Mouse (Mus musculus) MEL (cell line): ENCODE results near the gene Map3k21. TPM values are rescaled to one million over a fixed set of nuclear protein-coding genes. Genes with fewer than 3 reads are reported as not detected.

ENCODE experiments used
- DNase-seq: peaks from one replicate; pipeline ENCODE4 v3.0.0; 2011; ENCODE audit warnings: low read depth, low spot score
- H3K27ac ChIP-seq: 2 replicates; pipeline ENCODE4 v1.5.1; 2012; ENCODE audit warnings: low read depth, mild to moderate bottlenecking, control low read depth, low read length, moderate library complexity; ENCODE audit not compliant: control insufficient read depth
- H3K27me3 ChIP-seq, 2 experiments: fragments of 150-350 bp in 1 of 2; sonication (generic) in 1 of 2; 2 replicates each; pipeline ENCODE4 v1.6.1; 2012; ENCODE audit warnings: low read length in 2 of 2, mild to moderate bottlenecking in 2 of 2, improper control_type of control experiment in 1 of 2, moderate library complexity in 1 of 2; ENCODE audit not compliant: insufficient read depth in 2 of 2, control insufficient read depth in 1 of 2
- H3K36me3 ChIP-seq, 2 experiments: 2 replicates each; pipeline ENCODE4 v1.6.1; 2012 to 2014; ENCODE audit warnings: low read length in 2 of 2, improper control_type of control experiment in 1 of 2, inconsistent platforms in 1 of 2, mild to moderate bottlenecking in 1 of 2; ENCODE audit not compliant: insufficient read depth in 2 of 2, control insufficient read depth in 1 of 2
- H3K4me1 ChIP-seq, 2 experiments: fragments of 150-350 bp in 1 of 2; sonication (generic) in 1 of 2; 2 replicates each; pipeline ENCODE4 v1.6.1; 2012; ENCODE audit warnings: low read length in 2 of 2, improper control_type of control experiment in 1 of 2, mild to moderate bottlenecking in 1 of 2; ENCODE audit not compliant: insufficient read depth in 2 of 2, control insufficient read depth in 1 of 2
- H3K4me3 ChIP-seq, 2 experiments: fragments of 150-350 bp in 1 of 2; sonication (generic) in 1 of 2; 2 replicates each; pipeline ENCODE4 v1.5.1; 2012; ENCODE audit warnings: low read depth in 2 of 2, low read length in 2 of 2, mild to moderate bottlenecking in 2 of 2, moderate library complexity in 2 of 2, control low read depth in 1 of 2, improper control_type of control experiment in 1 of 2; ENCODE audit not compliant: control insufficient read depth in 1 of 2, insufficient read depth in 1 of 2
- H3K79me2 ChIP-seq: 2 replicates; pipeline ENCODE4 v1.6.1; 2012; ENCODE audit warnings: mild to moderate bottlenecking, low read length, moderate library complexity; ENCODE audit not compliant: control insufficient read depth, poor library complexity, insufficient read depth
- H3K9ac ChIP-seq: 2 replicates; pipeline ENCODE4 v1.6.1; 2012; ENCODE audit warnings: low read depth, mild to moderate bottlenecking, control low read depth, low read length, moderate library complexity; ENCODE audit not compliant: control insufficient read depth, poor library complexity, severe bottlenecking
- H3K9me3 ChIP-seq: fragments of 150-350 bp; sonication (generic); replicated peaks from 2 replicates; pipeline ENCODE4 v1.6.1; 2012; ENCODE audit warnings: mild to moderate bottlenecking, low read length, improper control_type of control experiment, moderate library complexity; ENCODE audit not compliant: insufficient read depth
- CHD1 ChIP-seq: IDR thresholded peaks from 2 replicates; pipeline ENCODE4 v1.6.1; 2012; ENCODE audit warnings: low read depth, mild to moderate bottlenecking, inconsistent platforms, low read length, improper control_type of control experiment
- EP300 ChIP-seq, 2 experiments: IDR thresholded peaks; 2 replicates each; pipeline ENCODE4 v1.6.1; 2011; ENCODE audit warnings: improper control_type of control experiment in 2 of 2, low read length in 2 of 2, low read depth in 1 of 2, mild to moderate bottlenecking in 1 of 2
- HCFC1 ChIP-seq: IDR thresholded peaks from 2 replicates; pipeline ENCODE4 v1.6.1; 2012; ENCODE audit warnings: low read depth, mild to moderate bottlenecking, inconsistent platforms, low read length, improper control_type of control experiment, moderate library complexity
- JUND ChIP-seq: IDR thresholded peaks from 2 replicates; pipeline ENCODE4 v1.6.1; 2011; ENCODE audit warnings: low read depth, mild to moderate bottlenecking, improper control_type of control experiment, low read length
- KAT2A ChIP-seq: conservative IDR thresholded peaks from 2 replicates; pipeline ENCODE4 v1.6.1; 2012; ENCODE audit warnings: low read depth, low read length, improper control_type of control experiment, inconsistent platforms
- MAFK ChIP-seq: IDR thresholded peaks from 2 replicates; pipeline ENCODE4 v1.6.1; 2011; ENCODE audit warnings: low read depth, mild to moderate bottlenecking, low read length, improper control_type of control experiment, borderline replicate concordance
- MAX ChIP-seq: IDR thresholded peaks from 2 replicates; pipeline ENCODE4 v1.6.1; 2011; ENCODE audit warnings: low read length, improper control_type of control experiment
- MXI1 ChIP-seq: IDR thresholded peaks from 2 replicates; pipeline ENCODE4 v1.6.1; 2011; ENCODE audit warnings: mild to moderate bottlenecking, low read depth, low read length, improper control_type of control experiment
- MYB ChIP-seq: IDR thresholded peaks from 2 replicates; pipeline ENCODE4 v1.6.1; 2011; ENCODE audit warnings: mild to moderate bottlenecking, low read depth, low read length, improper control_type of control experiment
- NELFE ChIP-seq: IDR thresholded peaks from 2 replicates; pipeline ENCODE4 v1.6.1; 2011; ENCODE audit warnings: low read depth, low read length, improper control_type of control experiment
- NRF1 ChIP-seq: IDR thresholded peaks from 2 replicates; pipeline ENCODE4 v1.6.1; 2014; ENCODE audit warnings: low read depth, mild to moderate bottlenecking, inconsistent platforms, low read length, improper control_type of control experiment, moderate library complexity; ENCODE audit not compliant: poor library complexity, insufficient read depth, severe bottlenecking
- POLR2AphosphoS5 ChIP-seq: IDR thresholded peaks from 2 replicates; pipeline ENCODE4 v1.6.1; 2012; ENCODE audit warnings: low read depth, borderline replicate concordance, mild to moderate bottlenecking, inconsistent platforms, low read length, moderate library complexity, mixed read lengths
- RAD21 ChIP-seq: IDR thresholded peaks from 2 replicates; pipeline ENCODE4 v1.6.1; 2011; ENCODE audit warnings: mild to moderate bottlenecking, low read depth, low read length, improper control_type of control experiment
- RCOR1 ChIP-seq: IDR thresholded peaks from 2 replicates; pipeline ENCODE4 v1.6.1; 2012; ENCODE audit warnings: low read depth, mild to moderate bottlenecking, inconsistent platforms, low read length, improper control_type of control experiment
- USF1 ChIP-seq: IDR thresholded peaks from 2 replicates; pipeline ENCODE4 v1.6.1; 2014; ENCODE audit warnings: low read depth, mild to moderate bottlenecking, inconsistent platforms, low read length, improper control_type of control experiment, moderate library complexity
- USF2 ChIP-seq, 2 experiments: IDR thresholded peaks; 2 replicates each; pipeline ENCODE4 v1.6.1; 2011 to 2012; ENCODE audit warnings: improper control_type of control experiment in 2 of 2, low read length in 2 of 2, borderline replicate concordance in 1 of 2, inconsistent platforms in 1 of 2, low read depth in 1 of 2, mild to moderate bottlenecking in 1 of 2; ENCODE audit not compliant: insufficient read depth in 1 of 2
- ZKSCAN1 ChIP-seq: IDR thresholded peaks from 2 replicates; pipeline ENCODE4 v1.6.1; 2012; ENCODE audit warnings: low read depth, mild to moderate bottlenecking, inconsistent platforms, low read length, improper control_type of control experiment, moderate library complexity
- ZMIZ1 ChIP-seq: IDR thresholded peaks from 2 replicates; pipeline ENCODE4 v1.6.1; 2012; ENCODE audit warnings: low read depth, mild to moderate bottlenecking, inconsistent platforms, low read length, improper control_type of control experiment, moderate library complexity
- ZNF384 ChIP-seq: IDR thresholded peaks from 2 replicates; pipeline ENCODE4 v1.6.1; 2012; ENCODE audit warnings: low read depth, mild to moderate bottlenecking, inconsistent platforms, low read length, improper control_type of control experiment
- polyA plus RNA-seq, 2 experiments: library from polyadenylated mRNA; stranded (reverse) in 1 of 2; unstranded in 1 of 2; fragments of >175 nt in 1 of 2; fragments of >200 nt in 1 of 2; gene quantifications; 2 replicates each; pipeline versions ENCODE4 v1.2.1 to v1.2.4; 2012; ENCODE audit warnings: low replicate concordance in 2 of 2, low read depth in 1 of 2; ENCODE audit not compliant: insufficient read length in 2 of 2, insufficient read depth in 1 of 2, missing spikeins in 1 of 2
- total RNA-seq: library from RNA; depleted of rRNA; stranded (reverse); fragments of 300-350 nt; gene quantifications from 2 replicates; pipeline ENCODE4 v1.2.3, GENCODE M21; 2012

Map3k21 gene
- total and polyA plus RNA-seq, 3 experiments, result not detected

GRCm38 (mm10) chr8:125960037-125960436, 49.8 kb downstream of the Map3k21 start:
- Histone ChIP-seq H3K4me3 (no peak overlapping the region), H3K36me3 (no peaks in the 10 kb centered on the region), H3K27me3 (no peaks in the 10 kb centered on the region; a peak in 1 of 4 replicates), H3K9me3 (no peaks in the 10 kb centered on the region), H3K27ac (no peak overlapping the region), H3K9ac (no peak overlapping the region)
- no peak for DNase-seq
- no peak for TF ChIP-seq JUND
- TF ChIP-seq RCOR1, result no peak
- TF ChIP-seq HCFC1, result no peak
- no peak for TF ChIP-seq USF1
- TF ChIP-seq MAX, result no peak
- TF ChIP-seq EP300 (IDR thresholded peaks at IDR 0.05; ENCODE audit: low read depth in 1 of 2, low read length in 2 of 2), result no peak
- no peak for TF ChIP-seq NELFE
- TF ChIP-seq, all 39 proteins: peak for 0
- H3K79me2 ChIP-seq, result no peaks in the 10 kb centered on the region
- H3K4me1 ChIP-seq, result no peaks in the 10 kb centered on the region

GRCm38 (mm10) chr8:125961790-125962189, 51.5 kb downstream of the Map3k21 start:
- Histone ChIP-seq H3K9ac (no peak overlapping the region), H3K79me2 (no peaks in the 10 kb centered on the region), H3K4me1 (no peaks in the 10 kb centered on the region), H3K27me3 (no peaks in the 10 kb centered on the region; a peak in 1 of 4 replicates), H3K4me3 (no peak overlapping the region)
- TF ChIP-seq POLR2AphosphoS5 (no peak), MYB (no peak), MAFK (no peak), NRF1 (no peak), CHD1 (no peak), NELFE (no peak), MXI1 (no peak), KAT2A (no peak), ZNF384 (no peak), USF2 (IDR thresholded peaks at IDR 0.05; ENCODE audit: borderline replicate concordance in 1 of 2, insufficient read depth in 1 of 2, low read depth in 1 of 2, low read length in 2 of 2) (no peak), ZKSCAN1 (no peak), USF1 (no peak), RAD21 (no peak), ZMIZ1 (no peak)
- TF ChIP-seq, all 39 proteins: peak for 0
- H3K36me3 ChIP-seq, result no peaks in the 10 kb centered on the region
- no peaks in the 10 kb centered on the region for H3K9me3 ChIP-seq
- DNase-seq, result no peak
- H3K27ac ChIP-seq, result no peak overlapping the region
